Comparison of ENCODE assay signal across 24 mouse cellular contexts in the genomic region with DNA sequence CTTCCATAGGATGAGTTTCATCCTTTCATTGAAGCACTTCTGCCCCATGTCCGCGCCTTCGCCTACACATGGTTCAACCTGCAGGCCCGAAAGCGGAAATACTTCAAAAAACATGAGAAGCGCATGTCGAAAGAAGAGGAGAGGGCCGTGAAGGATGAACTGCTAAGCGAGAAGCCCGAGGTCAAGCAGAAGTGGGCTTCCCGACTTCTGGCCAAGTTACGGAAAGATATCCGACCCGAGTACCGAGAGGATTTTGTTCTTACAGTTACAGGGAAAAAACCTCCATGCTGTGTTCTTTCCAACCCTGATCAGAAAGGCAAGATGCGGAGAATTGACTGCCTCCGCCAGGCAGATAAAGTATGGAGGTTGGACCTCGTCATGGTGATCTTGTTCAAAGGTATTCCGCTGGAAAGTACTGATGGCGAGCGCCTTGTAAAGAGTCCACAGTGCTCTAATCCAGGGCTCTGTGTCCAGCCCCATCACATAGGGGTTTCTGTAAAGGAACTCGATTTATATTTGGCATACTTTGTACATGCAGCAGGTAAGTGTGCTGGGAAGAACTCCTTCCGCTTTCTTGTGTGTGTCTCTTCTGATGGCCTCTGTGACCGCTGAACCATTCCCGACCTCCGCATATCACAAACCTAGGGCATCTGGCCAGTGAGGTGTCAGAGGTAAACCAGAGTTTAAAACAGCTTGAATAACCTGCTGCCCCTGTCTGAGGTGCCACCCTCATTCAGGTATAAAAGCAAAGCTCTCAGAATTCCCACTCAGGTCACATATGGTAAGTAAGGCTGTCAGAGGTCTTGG. TPM values are rescaled to one million over a fixed set of nuclear protein-coding genes. Genes with fewer than 3 reads are reported as not detected.
DNase-seq lines count a peak whose midpoint lies in the region; ATAC-seq and TF ChIP-seq lines count a peak whose summit lies in the region.
"Had no signal": no experiment of that assay in that cellular context is flagged by ENCODE, and none has a peak within 500 bp of the region (broad histone marks: within the 10 kb centered on the region; RNA-seq: fewer than 3 reads in every experiment).

No protein-coding gene starts in this region.

- no peaks in the 10 kb centered on the region for H3K9me3 ChIP-seq in liver, postnatal 0 days (ENCODE audit: low read length)
- H3K9me3 ChIP-seq in hindbrain, postnatal 0 days (ENCODE audit: low read length): no peaks in the 10 kb centered on the region
- H3K9me3 ChIP-seq: embryonic facial prominence, embryonic 12.5 days; heart, embryonic 13.5 days; neural tube, embryonic 15.5 days had no signal

- peaks cover 7% of the 10 kb centered on the region for H3K79me2 ChIP-seq in heart, adult 2 months (replicated peaks; ENCODE audit: control insufficient read depth, insufficient read depth, low read length)
- H3K79me2 ChIP-seq in liver, adult 2 months (ENCODE audit: control insufficient read depth, insufficient read depth, low read length): peaks cover 16% of the 10 kb centered on the region

- no peak overlapping the region for H3K4me3 ChIP-seq in heart, adult 2 months
- no peak overlapping the region for H3K4me3 ChIP-seq in liver, adult 2 months (ENCODE audit: insufficient read depth, low read depth, low read length)
- H3K4me3 ChIP-seq in liver, postnatal 0 days (ENCODE audit: low read depth, low read length): no peak overlapping the region
- peak overlapping the region; percentile 13; the same call in 1 of the 2 replicates for H3K4me3 ChIP-seq in hindbrain, postnatal 0 days (ENCODE audit: low read length)
- H3K4me3 ChIP-seq: embryonic facial prominence, embryonic 12.5 days; heart, embryonic 13.5 days; midbrain, embryonic 10.5 days; neural tube, embryonic 15.5 days had no signal

- H3K27ac ChIP-seq in heart, adult 2 months: peak overlapping the region; percentile 62
- H3K27ac ChIP-seq in liver, adult 2 months (replicated peaks; ENCODE audit: insufficient read depth, low read depth, low read length): peak overlapping the region; percentile 12; the same call in 1 of the 2 replicates
- no peak overlapping the region for H3K27ac ChIP-seq in liver, postnatal 0 days (ENCODE audit: low read depth)
- H3K27ac ChIP-seq in hindbrain, postnatal 0 days: peak overlapping the region; percentile 48; the same call in 1 of the 2 replicates
- H3K27ac ChIP-seq: embryonic facial prominence, embryonic 12.5 days; heart, embryonic 13.5 days; midbrain, embryonic 10.5 days; neural tube, embryonic 15.5 days had no signal

- no peak for TF ChIP-seq CTCF in heart, adult 2 months (IDR thresholded peaks at IDR 0.05)
- no peak for TF ChIP-seq CTCF in liver, adult 2 months (IDR thresholded peaks at IDR 0.05; ENCODE audit: low read depth, low read length)
- no peak for TF ChIP-seq CTCF in liver, postnatal 0 days (IDR thresholded peaks at IDR 0.05; ENCODE audit: low read depth)
- TF ChIP-seq CTCF in hindbrain, postnatal 0 days (IDR thresholded peaks at IDR 0.05; ENCODE audit: low read depth): no peak

- intact Hi-C loops in heart, adult 2 months (cut with DNase I): loop anchor here (10.0 kb wide), 1 partner anchor 1142 kb away; the partner anchor contains the start of gene Usp1
- intact Hi-C loops in left cerebral cortex, postnatal 10 days (cut with DNase I): no loop called here

- H3K4me1 ChIP-seq in heart, adult 2 months (ENCODE audit: control insufficient read depth, insufficient read depth, low read length): peaks cover 9% of the 10 kb centered on the region
- peaks cover 33% of the 10 kb centered on the region for H3K4me1 ChIP-seq in liver, adult 2 months (ENCODE audit: control insufficient read depth, insufficient read depth, low read length)
- 0 out of 2 replicates have a peak, but pooled peaks cover 3% of the 10 kb centered on the region for H3K4me1 ChIP-seq in liver, postnatal 0 days (ENCODE audit: insufficient read depth)
- H3K4me1 ChIP-seq in hindbrain, postnatal 0 days (ENCODE audit: insufficient read depth, low read length): no peaks in the 10 kb centered on the region; the same call in 1 of the 2 replicates

- H3K27me3 ChIP-seq in heart, adult 2 months (ENCODE audit: control insufficient read depth, insufficient read depth, low read length): no peaks in the 10 kb centered on the region
- no peaks in the 10 kb centered on the region for H3K27me3 ChIP-seq in liver, adult 2 months (ENCODE audit: control insufficient read depth, insufficient read depth, low read length)
- H3K27me3 ChIP-seq in liver, postnatal 0 days (ENCODE audit: insufficient read depth, low read length): no peaks in the 10 kb centered on the region
- no peaks in the 10 kb centered on the region for H3K27me3 ChIP-seq in hindbrain, postnatal 0 days (ENCODE audit: insufficient read depth, low read length)
- H3K27me3 ChIP-seq: heart, embryonic 13.5 days; neural tube, embryonic 15.5 days had no signal

- no peak overlapping the region for H3K4me2 ChIP-seq in liver, postnatal 0 days (ENCODE audit: low read depth, low read length)
- H3K4me2 ChIP-seq in hindbrain, postnatal 0 days (ENCODE audit: low read depth, low read length): peak overlapping the region; percentile 51
- H3K4me2 ChIP-seq: embryonic facial prominence, embryonic 12.5 days; heart, embryonic 13.5 days; liver, embryonic 11.5 days; neural tube, embryonic 15.5 days had no signal

- H3K36me3 ChIP-seq in heart, adult 2 months (ENCODE audit: control insufficient read depth, insufficient read depth, low read length): peaks cover 45% of the 10 kb centered on the region
- peaks cover 28% of the 10 kb centered on the region for H3K36me3 ChIP-seq in liver, adult 2 months (ENCODE audit: control insufficient read depth, insufficient read depth, low read length)
- peaks cover 16% of the 10 kb centered on the region; the same call in 1 of the 2 replicates for H3K36me3 ChIP-seq in liver, postnatal 0 days (replicated peaks; ENCODE audit: insufficient read depth, low read length)
- peaks cover 8% of the 10 kb centered on the region; the same call in 1 of the 2 replicates for H3K36me3 ChIP-seq in hindbrain, postnatal 0 days (ENCODE audit: insufficient read depth, low read length)

- WGBS in heart, adult 2 months: 92% methylated on average over 26 of the region's 26 CpGs
- WGBS in liver, adult 2 months: 84% methylated on average over 26 of the region's 26 CpGs
- WGBS in liver, postnatal 0 days (ENCODE audit: insufficient replicate concordance): 94% methylated on average over 26 of the region's 26 CpGs
- 81% methylated on average over 26 of the region's 26 CpGs for whole genome bisulfite sequencing in hindbrain, postnatal 0 days

- no peak for TF ChIP-seq EP300 in heart, adult 2 months (IDR thresholded peaks at IDR 0.05; ENCODE audit: insufficient read depth, low read depth, low read length)
- TF ChIP-seq EP300 in liver, postnatal 0 days (IDR thresholded peaks at IDR 0.05; ENCODE audit: low read depth): no peak

- DNase-seq in cerebellum, postnatal 14 days: peak; percentile 59 to 68
- no peak for DNase-seq in cerebellum, adult 9-11 months
- DNase-seq in heart, adult 2 months: peak in 1 of 2 experiments; percentile 28
- DNase-seq in heart, adult 9 months (ENCODE audit: low spot score in 2 of 2): no peak
- peak; percentile 71 for DNase-seq in liver, adult 2 months (ENCODE audit: extremely low read depth, low read depth, low spot score)
- no peak for DNase-seq in liver, postnatal 0 days
- DNase-seq in hindbrain, postnatal 0 days (ENCODE audit: low spot score): no peak
- no peak for DNase-seq in left cerebral cortex, postnatal 10 days (ENCODE audit: extremely low spot score in 1 of 2, low spot score in 2 of 2)
- DNase-seq: adrenal gland, postnatal 25 days; heart, postnatal 14 days; kidney, adult 18-20 months; kidney, postnatal 4 days; lung, adult 18-20 months; lung, postnatal 10 days; thymus, adult 2 months; thymus, postnatal 4 days had no signal

- TF ChIP-seq POLR2A in heart, adult 2 months (IDR thresholded peaks at IDR 0.05; ENCODE audit: insufficient read depth, low read depth, low read length): no peak
- no peak for TF ChIP-seq POLR2A in liver, adult 2 months (IDR thresholded peaks at IDR 0.05; ENCODE audit: extremely low read depth, insufficient read depth, low read length)

- no peak for ATAC-seq in liver, postnatal 0 days
- no peak for ATAC-seq in hindbrain, postnatal 0 days
- ATAC-seq: inflammation-experienced regulatory T-cells, adult 6 months had no signal

- no peak overlapping the region for H3K9ac ChIP-seq in heart, adult 2 months (ENCODE audit: low read depth, low read length)
- no peak overlapping the region for H3K9ac ChIP-seq in liver, adult 2 months (ENCODE audit: low read depth, low read length)
- H3K9ac ChIP-seq in liver, postnatal 0 days (replicated peaks): no peak overlapping the region
- H3K9ac ChIP-seq in hindbrain, postnatal 0 days (replicated peaks; ENCODE audit: low read length): peak overlapping the region; percentile 33; the same call in 1 of the 2 replicates
- H3K9ac ChIP-seq: embryonic facial prominence, embryonic 12.5 days; heart, embryonic 13.5 days; neural tube, embryonic 15.5 days had no signal

RNA-seq across cellular contexts. Expression of gene E130114P18Rik, which starts 5.4 kb away (rescaled TPM):
- total RNA-seq in heart, adult 2 months (2021): not detected
- 0.15 TPM in 1 of 2 replicates, not detected in the other for polyA plus RNA-seq in heart, adult 2 months (2012; rRNA removed)
- total RNA-seq in liver, adult 2 months (2014; rRNA removed): not detected in 2 replicates
- not detected in 2 replicates for polyA plus RNA-seq in liver, adult 2 months (2012; rRNA removed)
- polyA plus RNA-seq in liver, postnatal 0 days (2015; fragmentation: Nextera tagmentation; extraction: Ambion mirVana): not detected in 2 replicates
- 17.1 and 22.3 TPM in 2 replicates for total RNA-seq in hindbrain, postnatal 0 days (2014; rRNA removed)
- polyA plus RNA-seq in hindbrain, postnatal 0 days (2015; fragmentation: Nextera tagmentation; extraction: Ambion mirVana): 31.6 and 37.8 TPM in 2 replicates
- 1 to 10 TPM; 6.1 to 6.9 TPM for total RNA-seq in left cerebral cortex, postnatal 10 days (2021)
- total RNA-seq: ES-E14; granulocyte monocyte progenitor cell, adult 5-6 weeks; heart, postnatal 14 days had no signal
- polyA plus RNA-seq: inflammation-experienced regulatory T-cells, adult 6 months had no signal

RNA-seq across cellular contexts. Expression of gene Nfia, which starts 10.7 kb away (rescaled TPM):
- 100 to 1,000 TPM; 126 to 128 TPM for total RNA-seq in heart, adult 2 months (2021)
- 70.3 and 75.6 TPM in 2 replicates for polyA plus RNA-seq in heart, adult 2 months (2012; rRNA removed)
- total RNA-seq in liver, adult 2 months (2014; rRNA removed): 12.5 and 20.0 TPM in 2 replicates
- 31.7 and 32.2 TPM in 2 replicates for polyA plus RNA-seq in liver, adult 2 months (2012; rRNA removed)
- polyA plus RNA-seq in liver, postnatal 0 days (2015; fragmentation: Nextera tagmentation; extraction: Ambion mirVana): 9.9 TPM in 2 replicates
- total RNA-seq in hindbrain, postnatal 0 days (2014; rRNA removed): 73.5 and 97.2 TPM in 2 replicates
- polyA plus RNA-seq in hindbrain, postnatal 0 days (2015; fragmentation: Nextera tagmentation; extraction: Ambion mirVana): 71.0 and 76.8 TPM in 2 replicates
- 10 to 100 TPM; 76.4 to 79.5 TPM for total RNA-seq in left cerebral cortex, postnatal 10 days (2021)

Comparison
In these comparisons a context has a peak if more than half of its experiments do, and no peak if none do; other contexts are left out.
1. DNase-seq: peak in cerebellum, postnatal 14 days (2 of 2) and liver, adult 2 months (single experiment); none in cerebellum, adult 9-11 months (single experiment), heart, adult 9 months (0 of 2), liver, postnatal 0 days (single experiment), hindbrain, postnatal 0 days (single experiment) and left cerebral cortex, postnatal 10 days (0 of 2).